Mouse (Mus musculus) G1E (cell line): Measurements from ENCODE around the gene Hist1h2ao. TPM values are rescaled to one million over a fixed set of nuclear protein-coding genes. Genes with fewer than 3 reads are reported as not detected.
"Not testable (repeated sequence)": the region's sequence is repeated elsewhere in the genome, so short reads cannot be mapped to it uniquely, and the experiment has no call there.

Source experiments
- ATAC-seq: 2 replicates; pipeline ENCODE4 v1.8.0; 2016; ENCODE audit warnings: mild to moderate bottlenecking; ENCODE audit not compliant: insufficient number of reproducible peaks, poor library complexity, low FRiP score, severe bottlenecking; ENCODE audit errors: extremely low read depth
- DNase-seq: peaks from one replicate; pipeline ENCODE4 v3.0.0; 2012; ENCODE audit warnings: low spot score
- H3K27me3 ChIP-seq: 2 replicates; pipeline ENCODE4 v1.6.1; 2012; ENCODE audit warnings: mild to moderate bottlenecking, low read length, inconsistent platforms; ENCODE audit not compliant: insufficient read depth
- H3K36me3 ChIP-seq: replicated peaks from 2 replicates; pipeline ENCODE3; 2012; ENCODE audit warnings: mild to moderate bottlenecking, inconsistent platforms
- H3K4me1 ChIP-seq: 2 replicates; pipeline ENCODE4 v1.6.1; 2012; ENCODE audit warnings: low read depth, low read length, inconsistent platforms, mixed read lengths; ENCODE audit not compliant: insufficient read depth
- H3K4me3 ChIP-seq: 2 replicates; pipeline ENCODE4 v1.5.1; 2012; ENCODE audit warnings: low read depth, mild to moderate bottlenecking, inconsistent platforms, low read length, moderate library complexity, mixed read lengths
- H3K9me3 ChIP-seq: replicated peaks from 2 replicates; pipeline ENCODE4 v1.6.1; 2012; ENCODE audit warnings: inconsistent platforms
- CTCF ChIP-seq: IDR thresholded peaks from 2 replicates; pipeline ENCODE4 v1.5.1; 2012; ENCODE audit warnings: low read depth, low read length, inconsistent platforms, mixed read lengths
- GATA1 ChIP-seq: IDR thresholded peaks from 2 replicates; pipeline ENCODE4 v1.6.1; 2012; ENCODE audit warnings: borderline replicate concordance, low read length, inconsistent platforms, mixed read lengths
- GATA2 ChIP-seq: IDR thresholded peaks from 2 replicates; pipeline ENCODE4 v1.6.1; 2012; ENCODE audit warnings: low read depth, low read length, inconsistent platforms, borderline replicate concordance
- POLR2AphosphoS5 ChIP-seq: IDR thresholded peaks from 2 replicates; pipeline ENCODE4 v1.6.1; 2012; ENCODE audit warnings: low read depth, low read length, inconsistent platforms; ENCODE audit not compliant: insufficient replicate concordance
- TAL1 ChIP-seq: conservative IDR thresholded peaks from 2 replicates; pipeline ENCODE4 v1.6.1; 2012; ENCODE audit warnings: low read depth, low read length, inconsistent platforms, mixed read lengths
- polyA plus RNA-seq: library from polyadenylated mRNA; stranded (reverse); fragments of >175 nt; gene quantifications from 2 replicates; pipeline ENCODE4 v1.2.3, GENCODE M21; 2012
- total RNA-seq, 2 experiments: library from RNA; stranded (forward) in 1 of 2; stranded (reverse) in 1 of 2; fragments of 200-1000 nt in 1 of 2; fragments of >200 nt in 1 of 2; fragmentation: Nextera tagmentation in 1 of 2; gene quantifications; 2 replicates each; pipeline ENCODE4 v1.2.3; 2014 to 2017

Gene Hist1h2ao
- total and polyA plus RNA-seq, 3 experiments, result 683 to 11,503 TPM; not detected in 1

DNA sequence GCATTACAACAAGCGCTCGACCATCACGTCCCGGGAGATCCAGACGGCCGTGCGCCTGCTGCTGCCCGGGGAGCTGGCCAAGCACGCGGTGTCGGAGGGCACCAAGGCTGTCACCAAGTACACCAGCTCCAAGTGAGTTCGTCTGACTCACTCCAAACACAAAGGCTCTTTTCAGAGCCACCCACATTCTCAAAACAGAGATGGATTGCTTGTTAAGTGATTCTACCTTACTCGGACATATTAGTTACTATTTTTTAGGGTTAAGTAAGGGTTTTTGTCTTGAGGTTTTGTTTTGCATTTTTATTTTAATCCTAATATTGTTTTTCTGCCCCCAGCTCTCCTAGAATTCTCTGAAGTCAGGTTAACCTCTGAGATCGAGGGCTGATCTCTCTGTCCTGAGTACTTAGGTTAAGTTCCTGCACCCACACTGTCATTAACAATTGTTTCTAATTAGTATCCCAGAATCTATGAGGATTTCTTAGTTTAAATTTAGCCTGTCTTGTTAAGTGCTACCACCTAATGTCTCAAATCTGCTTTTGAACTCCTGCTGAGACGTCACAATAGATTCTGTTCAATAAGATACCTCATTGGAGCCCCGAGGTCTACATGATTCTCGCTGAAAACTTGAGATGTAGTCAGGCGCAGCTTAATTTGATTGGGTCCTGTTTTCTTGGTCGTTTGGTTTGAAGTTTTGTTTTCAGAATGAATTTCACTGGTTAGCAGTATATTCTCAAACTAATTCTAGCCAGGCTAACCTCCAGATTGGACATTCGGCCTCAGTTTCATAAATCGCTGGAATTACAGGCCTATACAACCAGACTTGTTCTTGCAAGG is 22.3 kb upstream of the Hist1h2ao start:
- H3K4me3 ChIP-seq, result no peak overlapping the region; the same call in 1 of the 2 replicates
- ATAC-seq (no peak), DNase-seq (no peak)
- no peaks in the 10 kb centered on the region for H3K27me3 ChIP-seq
- H3K36me3 ChIP-seq, result no peaks in the 10 kb centered on the region
- H3K9me3 ChIP-seq, result no peaks in the 10 kb centered on the region
- peaks cover 30% of the 10 kb centered on the region for H3K4me1 ChIP-seq
- TF ChIP-seq GATA1 (no peak), CTCF (no peak), POLR2AphosphoS5 (peak; percentile 90; the same call in 1 of the 2 replicates)

DNA sequence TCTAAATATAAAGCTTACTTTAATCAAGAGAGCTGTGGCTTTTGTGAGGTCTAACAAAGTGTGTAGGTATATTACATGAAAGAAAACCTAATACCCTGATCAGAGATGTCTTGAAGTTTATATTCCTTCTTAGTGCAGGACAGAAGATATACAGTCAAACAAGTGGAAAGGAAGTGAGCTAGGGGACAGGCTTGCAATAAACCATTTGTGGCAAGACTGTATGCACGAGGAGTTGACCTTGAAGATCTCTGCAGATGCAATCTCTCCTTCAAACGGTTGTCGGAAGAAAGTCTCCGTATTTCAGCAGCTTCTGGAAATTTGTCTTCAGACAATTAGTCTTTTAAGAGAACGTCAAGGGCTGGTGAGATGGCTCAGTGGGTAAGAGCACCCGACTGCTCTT is 20.3 kb upstream of the Hist1h2ao start:
- no peak for DNase-seq
- no peak for ATAC-seq
- Histone ChIP-seq H3K4me1 (peaks cover 21% of the 10 kb centered on the region), H3K9me3 (no peaks in the 10 kb centered on the region), H3K27me3 (no peaks in the 10 kb centered on the region), H3K36me3 (no peaks in the 10 kb centered on the region), H3K4me3 (no peak overlapping the region)
- TF ChIP-seq GATA1, result no peak
- no peak for TF ChIP-seq CTCF
- TF ChIP-seq TAL1, result no peak
- no peak for TF ChIP-seq GATA2

DNA sequence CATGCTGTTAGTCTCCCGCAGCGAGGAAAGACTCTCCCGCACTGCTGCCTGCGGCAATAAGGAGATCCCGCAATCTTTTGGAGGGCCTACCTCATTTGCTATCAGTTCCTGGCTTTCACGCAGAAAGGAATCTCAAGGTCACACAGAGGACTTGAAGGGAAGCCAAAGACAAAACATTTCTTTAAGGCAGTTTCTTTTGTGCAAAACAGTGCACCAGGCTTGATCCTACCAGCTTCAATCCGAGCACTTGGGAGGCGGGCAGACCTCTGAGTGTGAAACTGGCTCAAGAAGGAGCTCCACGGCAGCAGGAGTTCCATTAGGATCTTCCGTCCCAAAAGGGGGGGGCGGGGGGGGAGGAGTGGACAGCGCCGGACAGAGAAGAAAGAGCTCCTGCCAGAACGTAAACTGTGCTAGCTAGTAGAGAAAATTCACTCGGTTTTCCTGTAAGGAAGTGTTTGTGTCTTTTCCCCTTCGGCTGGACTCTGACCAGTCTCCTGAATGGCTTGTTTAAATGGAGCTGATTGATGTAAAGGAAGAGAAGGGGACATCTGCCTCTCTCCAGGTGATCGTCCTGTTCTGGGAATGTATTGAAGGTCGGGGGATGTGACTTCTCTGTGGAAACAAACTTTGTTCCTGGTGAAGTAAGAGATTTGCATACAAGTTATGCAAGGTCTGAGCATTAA is 19.5 kb upstream of the Hist1h2ao start:
- DNase-seq, result no peak
- TF ChIP-seq TAL1 (no peak), POLR2AphosphoS5 (no peak), GATA2 (no peak), GATA1 (no peak), CTCF (no peak)
- Histone ChIP-seq H3K36me3 (no peaks in the 10 kb centered on the region), H3K4me3 (no peak overlapping the region), H3K27me3 (no peaks in the 10 kb centered on the region), H3K4me1 (peaks cover 21% of the 10 kb centered on the region), H3K9me3 (no peaks in the 10 kb centered on the region)
- no peak for ATAC-seq

DNA sequence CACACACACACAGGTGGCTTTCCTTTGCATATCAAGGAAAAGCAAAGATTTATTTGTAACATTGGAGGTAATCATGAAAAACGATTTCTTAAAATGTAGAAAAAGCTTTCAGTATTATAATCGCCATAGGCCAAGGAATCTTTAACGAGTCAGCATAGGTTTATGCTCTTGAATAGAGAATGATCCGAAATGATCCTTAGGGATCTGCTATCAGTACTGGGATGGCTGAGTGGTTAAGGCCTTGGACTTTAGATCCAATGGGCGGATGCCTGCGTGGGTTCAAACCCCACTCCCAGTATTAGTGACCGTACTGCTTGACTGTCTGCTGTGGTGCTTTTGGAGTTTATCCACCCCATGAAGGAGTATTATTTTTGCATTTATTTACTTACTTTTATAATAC is 14.7 kb upstream of the Hist1h2ao start:
- Histone ChIP-seq H3K4me3 (no peak overlapping the region), H3K36me3 (no peaks in the 10 kb centered on the region), H3K4me1 (peaks cover under 1% of the 10 kb centered on the region; the same call in 1 of the 2 replicates), H3K9me3 (no peaks in the 10 kb centered on the region), H3K27me3 (no peaks in the 10 kb centered on the region)
- TF ChIP-seq POLR2AphosphoS5 (no peak), TAL1 (no peak), GATA2 (no peak), CTCF (no peak), GATA1 (no peak)
- no peak for DNase-seq
- no peak for ATAC-seq

DNA sequence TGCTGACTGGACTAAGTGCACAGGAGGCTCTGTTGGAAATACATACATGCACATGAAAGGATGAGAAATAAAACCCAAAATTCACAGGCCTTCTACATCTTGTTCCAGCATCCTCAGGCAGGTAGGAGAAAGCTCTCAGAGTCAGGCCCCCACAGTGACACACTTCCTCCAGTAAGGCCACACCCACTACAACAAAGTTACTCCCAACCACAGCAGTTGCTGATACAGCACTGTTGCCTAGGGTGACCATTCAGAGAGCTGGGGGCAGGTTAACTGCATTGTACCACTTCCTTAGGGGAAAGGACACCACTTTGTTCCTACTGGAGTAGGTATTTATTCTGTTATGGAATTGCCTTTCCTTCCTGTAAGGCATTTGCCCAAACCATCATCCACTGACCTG is 13.1 kb upstream of the Hist1h2ao start:
- not testable (repeated sequence) for H3K9me3 ChIP-seq, ATAC-seq, H3K27me3 ChIP-seq, DNase-seq, H3K4me1 ChIP-seq, H3K36me3 ChIP-seq, H3K4me3 ChIP-seq

DNA sequence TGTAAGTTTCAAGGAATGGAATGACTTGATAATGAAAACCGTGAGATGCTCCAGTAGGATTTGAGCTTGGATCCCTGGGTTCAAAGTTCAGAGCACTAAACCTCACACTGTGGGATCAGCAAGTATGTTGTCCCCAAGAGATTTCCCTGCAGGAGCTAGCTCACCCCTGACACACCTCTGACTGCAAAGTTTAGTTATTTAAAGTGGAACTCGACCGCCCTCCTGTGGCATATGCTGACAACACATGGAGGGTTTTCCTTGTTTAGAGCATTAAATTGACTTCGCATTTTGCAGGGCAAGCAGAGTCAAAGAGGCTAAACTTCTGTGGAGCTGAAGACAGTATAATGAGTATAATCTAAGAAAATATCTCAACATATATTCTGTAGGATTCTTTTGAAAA is 7.2 kb upstream of the Hist1h2ao start:
- not testable (repeated sequence) for H3K9me3 ChIP-seq, H3K4me1 ChIP-seq, H3K36me3 ChIP-seq, H3K27me3 ChIP-seq, DNase-seq, H3K4me3 ChIP-seq
- ATAC-seq, result peak; percentile 66

DNA sequence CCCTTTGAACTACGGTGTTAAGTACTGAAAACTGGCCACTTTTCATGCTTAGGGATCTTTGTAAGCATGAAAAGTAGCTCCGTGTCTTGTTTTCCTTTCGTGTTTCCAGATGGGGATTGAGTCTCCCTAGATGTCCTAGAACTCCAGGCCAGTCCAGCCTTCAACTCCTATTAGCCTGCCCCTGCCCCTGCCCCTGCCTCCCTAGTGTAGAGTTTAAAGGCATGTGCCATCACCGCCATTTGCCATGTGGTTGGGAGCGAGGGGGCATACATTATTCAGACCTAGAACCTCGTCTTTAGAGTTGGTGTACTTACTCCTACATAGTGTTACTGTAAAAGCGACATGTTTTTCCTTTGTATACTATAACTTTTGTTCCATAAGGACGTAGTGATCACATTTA is 809 bp downstream of the Hist1h2ao start:
- DNase-seq, H3K4me3 ChIP-seq, H3K9me3 ChIP-seq, H3K36me3 ChIP-seq, H3K27me3 ChIP-seq, H3K4me1 ChIP-seq: not testable (repeated sequence)
- ATAC-seq, result 0 out of 2 replicates have a peak, but pooled peaks have one; percentile 16

DNA sequence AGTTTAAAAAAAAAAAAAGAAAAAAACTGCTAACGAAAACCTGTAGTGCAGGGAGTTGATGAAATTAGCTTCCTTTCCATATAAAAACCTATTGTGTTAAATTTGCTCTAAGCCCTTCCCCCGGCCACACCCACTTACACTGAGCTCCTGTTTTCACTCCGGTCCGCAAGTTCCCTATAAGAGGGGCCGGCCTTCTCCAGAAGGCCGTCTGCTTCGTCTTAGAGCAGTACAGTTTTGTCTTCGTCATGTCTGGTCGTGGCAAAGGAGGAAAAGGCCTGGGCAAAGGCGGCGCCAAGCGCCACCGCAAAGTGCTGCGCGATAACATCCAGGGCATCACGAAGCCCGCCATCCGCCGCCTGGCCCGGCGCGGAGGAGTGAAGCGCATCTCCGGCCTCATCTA is 1.3 kb downstream of the Hist1h2ao start, which contains the start of gene Hist1h4m:
Gene Hist1h4m, plus strand, starts transcription at position 208 of the 400 bp plus-strand sequence.
- not testable (repeated sequence) for H3K4me1 ChIP-seq, H3K9me3 ChIP-seq, DNase-seq, H3K27me3 ChIP-seq, H3K4me3 ChIP-seq, H3K36me3 ChIP-seq
- peak; percentile 29 for ATAC-seq

DNA sequence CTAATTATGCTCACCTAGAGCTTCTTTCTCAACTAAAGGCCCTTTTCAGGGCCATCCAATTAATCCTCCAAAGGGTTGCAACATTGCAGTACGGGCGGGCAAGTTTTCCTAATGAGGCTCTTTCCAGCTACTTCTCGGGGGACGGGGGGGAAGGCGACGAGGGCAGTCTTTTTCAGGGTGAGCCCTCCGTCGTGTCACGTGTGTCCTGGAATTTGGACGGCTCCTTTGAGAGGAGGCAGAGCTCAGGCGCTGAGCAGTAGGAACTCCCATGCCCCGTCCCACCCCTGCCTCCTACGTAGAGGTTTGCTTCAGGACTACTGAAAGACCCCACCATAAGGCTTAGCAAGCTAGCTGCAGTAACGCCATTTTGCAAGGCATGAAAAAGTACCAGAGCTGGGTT is 1.8 kb downstream of the Hist1h2ao start:
- not testable (repeated sequence) for H3K9me3 ChIP-seq, H3K36me3 ChIP-seq, H3K4me1 ChIP-seq, H3K27me3 ChIP-seq, DNase-seq, H3K4me3 ChIP-seq
- ATAC-seq, result peak; percentile 47; the same call in 1 of the 2 replicates
